Mouse (Mus musculus) kidney, postnatal 0 days (tissue): ENCODE measurements around the gene Pgghg. TPM values are rescaled to one million over a fixed set of nuclear protein-coding genes. Genes with fewer than 3 reads are reported as not detected.

Experiments
- ATAC-seq: fragments of 200-750 bp; cut with Nextera tagmentation; replicated peaks from 2 replicates; pipeline ENCODE4 v1.8.0; 2017; ENCODE audit warnings: low read depth, moderate number of reproducible peaks, moderate TSS enrichment, moderate library complexity; ENCODE audit not compliant: low FRiP score
- DNase-seq: peaks from one replicate; pipeline ENCODE4 v3.0.0-alpha.2; 2016; ENCODE audit warnings: low spot score
- H3K27ac ChIP-seq: fragments of 300-500 bp; sonication (generic); 2 replicates; pipeline ENCODE4 v1.5.1; 2014; ENCODE audit warnings: mild to moderate bottlenecking
- H3K27me3 ChIP-seq: fragments of 300-500 bp; sonication (generic); 2 replicates; pipeline ENCODE4 v1.6.1; 2014; ENCODE audit warnings: low read length, mixed read lengths; ENCODE audit not compliant: insufficient read depth
- H3K36me3 ChIP-seq: fragments of 300-500 bp; sonication (generic); 2 replicates; pipeline ENCODE4 v1.6.1; 2014; ENCODE audit warnings: low read length, mixed read lengths; ENCODE audit not compliant: insufficient read depth
- H3K4me1 ChIP-seq: fragments of 300-500 bp; sonication (generic); replicated peaks from 2 replicates; pipeline ENCODE4 v1.6.1; 2014; ENCODE audit warnings: antibody characterized with exemption, low read length, mixed read lengths; ENCODE audit not compliant: insufficient read depth
- H3K4me2 ChIP-seq: fragments of 300-500 bp; sonication (generic); 2 replicates; pipeline ENCODE4 v1.6.1; 2014; ENCODE audit warnings: mild to moderate bottlenecking, low read length, moderate library complexity, mixed read lengths
- H3K4me3 ChIP-seq: fragments of 300-500 bp; sonication (generic); replicated peaks from 2 replicates; pipeline ENCODE4 v1.5.1; 2014; ENCODE audit warnings: low read depth, low read length
- H3K9ac ChIP-seq: fragments of 300-500 bp; sonication (generic); 2 replicates; pipeline ENCODE4 v1.6.1; 2014; ENCODE audit warnings: low read depth, low read length
- H3K9me3 ChIP-seq: fragments of 300-500 bp; sonication (generic); replicated peaks from 2 replicates; pipeline ENCODE4 v1.6.1; 2016; ENCODE audit warnings: low read length, inconsistent platforms, mixed read lengths
- CTCF ChIP-seq: IDR thresholded peaks from 2 replicates; pipeline ENCODE4 v1.5.1; 2016; ENCODE audit warnings: antibody characterized with exemption, low read depth, mild to moderate bottlenecking, moderate library complexity
- WGBS: fragments of 180-500 bp; shearing (Covaris S2); extraction: QIAGEN DNeasy Blood & Tissue Kit; methylation state at CpG from one replicate; pipeline ENCODE4 v1.1.7; 2014; 5-methylcytosine and 5-hydroxymethylcytosine counted together
- polyA plus RNA-seq: library from polyadenylated mRNA; unstranded; fragments of >200 nt; fragmentation: Nextera tagmentation; extraction: Ambion mirVana; gene quantifications from 2 replicates; pipeline ENCODE4 v1.2.1, GENCODE M21; 2015

Pgghg gene
- polyA plus RNA-seq, 1 experiment from 2014 or later, result 20.3 TPM

- Histone ChIP-seq H3K4me3 (peak overlapping the region; percentile 27), H3K27me3 (no peaks in the 10 kb centered on the region), H3K36me3 (no peaks in the 10 kb centered on the region), H3K4me1 (no peaks in the 10 kb centered on the region), H3K27ac (no peak overlapping the region), H3K4me2 (peak overlapping the region; percentile 67), H3K9ac (no peak overlapping the region), H3K9me3 (no peaks in the 10 kb centered on the region)
- under 1% methylated on average over 19 of the region's 19 CpGs for WGBS
- peak; percentile 89 for DNase-seq
- peak; percentile 91 for TF ChIP-seq CTCF
- ATAC-seq, result peak; percentile 50; the same call in 1 of the 2 replicates
These were observed 32.5 kb upstream of the Pgghg start for GRCm38 (mm10) chr7:140908634-140909107.

- ATAC-seq (no peak), DNase-seq (no peak)
- Histone ChIP-seq H3K9ac (no peak overlapping the region), H3K27ac (peak overlapping the region; percentile 37; the same call in 1 of the 2 replicates), H3K27me3 (no peaks in the 10 kb centered on the region), H3K9me3 (no peaks in the 10 kb centered on the region), H3K4me2 (no peak overlapping the region), H3K4me1 (no peaks in the 10 kb centered on the region), H3K36me3 (no peaks in the 10 kb centered on the region), H3K4me3 (no peak overlapping the region)
- 59% methylated on average over 3 of the region's 3 CpGs for WGBS
- no peak for TF ChIP-seq CTCF
These were observed 28.9 kb upstream of the Pgghg start for GRCm38 (mm10) chr7:140912293-140912692.

GRCm38 (mm10) chr7:140912846-140913482, 28.2 kb upstream of the Pgghg start:
- no peak overlapping the region for H3K4me2 ChIP-seq
- TF ChIP-seq CTCF, result no peak
- no peaks in the 10 kb centered on the region for H3K9me3 ChIP-seq
- peak overlapping the region; percentile 37; the same call in 1 of the 2 replicates for H3K27ac ChIP-seq
- 58% methylated on average over 5 of the region's 5 CpGs for WGBS
- H3K36me3 ChIP-seq, result no peaks in the 10 kb centered on the region
- no peaks in the 10 kb centered on the region for H3K27me3 ChIP-seq
- ATAC-seq (peak; percentile 50; the same call in 1 of the 2 replicates), DNase-seq (no peak)
- no peak overlapping the region for H3K9ac ChIP-seq
- no peak overlapping the region for H3K4me3 ChIP-seq
- H3K4me1 ChIP-seq, result no peaks in the 10 kb centered on the region

- Histone ChIP-seq H3K9me3 (no peaks in the 10 kb centered on the region), H3K4me3 (no peak overlapping the region), H3K4me1 (no peaks in the 10 kb centered on the region), H3K27me3 (no peaks in the 10 kb centered on the region), H3K4me2 (no peak overlapping the region), H3K36me3 (no peaks in the 10 kb centered on the region), H3K9ac (no peak overlapping the region), H3K27ac (no peak overlapping the region)
- ATAC-seq (no peak), DNase-seq (no peak)
- no peak for TF ChIP-seq CTCF
- WGBS, result 80% methylated on average over 8 of the region's 8 CpGs
These were observed 27.0 kb upstream of the Pgghg start for GRCm38 (mm10) chr7:140914031-140914690.

- no peak overlapping the region for H3K27ac ChIP-seq
- H3K27me3 ChIP-seq, result peaks cover 30% of the 10 kb centered on the region
- H3K4me2 ChIP-seq, result no peak overlapping the region
- DNase-seq, result no peak
- H3K4me3 ChIP-seq, result no peak overlapping the region
- TF ChIP-seq CTCF, result no peak
- no peaks in the 10 kb centered on the region; the same call in 1 of the 2 replicates for H3K4me1 ChIP-seq
- no peaks in the 10 kb centered on the region for H3K9me3 ChIP-seq
- no peak overlapping the region for H3K9ac ChIP-seq
- WGBS, result 48% methylated on average over 4 of the region's 4 CpGs
- ATAC-seq, result no peak
- H3K36me3 ChIP-seq, result no peaks in the 10 kb centered on the region
These were observed 21.3 kb upstream of the Pgghg start for GRCm38 (mm10) chr7:140919911-140920310.

- no peak for TF ChIP-seq CTCF
- Histone ChIP-seq H3K4me2 (no peak within 1 kb of the TSS), H3K36me3 (no peaks in the 10 kb centered on the region), H3K4me1 (no peaks in the 10 kb centered on the region; the same call in 1 of the 2 replicates), H3K9ac (no peak within 1 kb of the TSS), H3K27me3 (peaks cover 30% of the 10 kb centered on the region), H3K9me3 (no peaks in the 10 kb centered on the region), H3K27ac (no peak within 1 kb of the TSS), H3K4me3 (no peak within 1 kb of the TSS)
- no peak for DNase-seq
- ATAC-seq, result no peak
- 47% methylated on average over 8 of the region's 8 CpGs for WGBS
These were observed 20.7 kb upstream of the Pgghg start, which contains the start of gene Nlrp6 for GRCm38 (mm10) chr7:140920418-140921029. Nlrp6 (plus strand) TSS chr7:140920902.
